Mouse (Mus musculus) hindbrain, embryonic 11.5 days (tissue): Measurements from ENCODE around the gene Dync1i2. TPM values are rescaled to one million over a fixed set of nuclear protein-coding genes. Genes with fewer than 3 reads are reported as not detected.
A peak's percentile ranks its signal among the peaks of the same experiment; 100 is the strongest.

Experiments used
- ATAC-seq: fragments of 200-750 bp; cut with Nextera tagmentation; 2 replicates; pipeline ENCODE4 v1.8.0; 2017; ENCODE audit warnings: mild to moderate bottlenecking, moderate TSS enrichment, moderate library complexity; ENCODE audit not compliant: low FRiP score
- DNase-seq: peaks from one replicate; pipeline ENCODE4 v3.0.0-alpha.2; 2015; ENCODE audit warnings: low spot score
- H3K27ac ChIP-seq: fragments of 300-500 bp; sonication (generic); 2 replicates; pipeline ENCODE4 v1.5.1; 2014; ENCODE audit warnings: mild to moderate bottlenecking, low read depth, low read length
- H3K27me3 ChIP-seq: fragments of 300-500 bp; sonication (generic); 2 replicates; pipeline ENCODE4 v1.6.1; 2014; ENCODE audit warnings: mild to moderate bottlenecking, low read length, moderate library complexity, mixed read lengths; ENCODE audit not compliant: control insufficient read depth, insufficient read depth
- H3K36me3 ChIP-seq: fragments of 300-500 bp; sonication (generic); 2 replicates; pipeline ENCODE4 v1.6.1; 2014; ENCODE audit warnings: mild to moderate bottlenecking, low read length, moderate library complexity, mixed read lengths; ENCODE audit not compliant: control insufficient read depth, insufficient read depth
- H3K4me1 ChIP-seq: fragments of 300-500 bp; sonication (generic); replicated peaks from 2 replicates; pipeline ENCODE4 v1.6.1; 2014; ENCODE audit warnings: low read length, mixed read lengths; ENCODE audit not compliant: control insufficient read depth, insufficient read depth
- H3K4me2 ChIP-seq: fragments of 300-500 bp; sonication (generic); replicated peaks from 2 replicates; pipeline ENCODE4 v1.6.1; 2014; ENCODE audit warnings: mild to moderate bottlenecking, low read depth, low read length
- H3K4me3 ChIP-seq: fragments of 300-500 bp; sonication (generic); 2 replicates; pipeline ENCODE4 v1.5.1; 2014; ENCODE audit warnings: low read depth, low read length
- H3K9ac ChIP-seq: fragments of 300-500 bp; sonication (generic); 2 replicates; pipeline ENCODE4 v1.6.1; 2014; ENCODE audit warnings: low read depth, low read length
- H3K9me3 ChIP-seq: fragments of 300-500 bp; sonication (generic); 2 replicates; pipeline ENCODE4 v1.6.1; 2016; ENCODE audit warnings: low read length; ENCODE audit not compliant: control insufficient read depth
- WGBS: fragments of 180-500 bp; shearing (Covaris S2); extraction: QIAGEN DNeasy Blood & Tissue Kit; methylation state at CpG from one replicate; pipeline ENCODE4 v1.1.7; 2014; 5-methylcytosine and 5-hydroxymethylcytosine counted together
- polyA plus RNA-seq: library from polyadenylated mRNA; unstranded; fragments of >200 nt; fragmentation: Nextera tagmentation; extraction: Ambion mirVana; gene quantifications from 2 replicates; pipeline ENCODE4 v1.2.1, GENCODE M21; 2014

The Dync1i2 gene
- polyA plus RNA-seq, 1 experiment from 2014 or later: 166 TPM

GRCm38 (mm10) chr2:71245416-71245815 is 33.9 kb downstream of the Dync1i2 start:
- Histone ChIP-seq H3K4me1 (no peaks in the 10 kb centered on the region; the same call in 1 of the 2 replicates), H3K27ac (0 out of 2 replicates have a peak overlapping the region, but pooled peaks have one; percentile 27), H3K4me2 (no peak overlapping the region), H3K9me3 (no peaks in the 10 kb centered on the region), H3K27me3 (no peaks in the 10 kb centered on the region), H3K36me3 (peaks cover 4% of the 10 kb centered on the region), H3K9ac (no peak overlapping the region), H3K4me3 (no peak overlapping the region)
- ATAC-seq: peak; percentile 65; the same call in 1 of the 2 replicates
- 73% methylated on average over 3 of the region's 3 CpGs for WGBS
- DNase-seq: peak; percentile 31

DNA sequence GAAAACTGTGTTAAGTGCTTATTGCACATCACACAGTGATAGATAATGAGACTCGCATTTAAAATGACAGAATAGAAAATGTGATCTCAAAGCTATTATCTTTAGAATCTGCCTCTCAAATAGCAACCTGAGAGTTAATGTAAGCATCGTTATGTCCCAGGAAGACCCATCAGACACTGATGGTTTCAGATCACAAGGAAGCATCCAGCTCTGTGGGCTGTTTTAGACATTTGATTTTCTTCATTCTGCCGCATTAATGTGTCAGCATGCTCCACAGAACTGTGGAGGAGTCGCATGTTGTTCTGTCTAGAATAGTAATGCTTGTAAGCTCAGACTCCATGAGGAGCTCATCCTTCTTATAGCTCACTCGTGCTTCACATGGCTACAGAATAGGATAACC is 34.6 kb downstream of the Dync1i2 start:
- ATAC-seq (no peak), DNase-seq (no peak)
- Histone ChIP-seq H3K36me3 (peaks cover 4% of the 10 kb centered on the region), H3K4me3 (no peak overlapping the region), H3K27me3 (no peaks in the 10 kb centered on the region), H3K4me2 (no peak overlapping the region), H3K9ac (no peak overlapping the region), H3K4me1 (no peaks in the 10 kb centered on the region; the same call in 1 of the 2 replicates), H3K27ac (no peak overlapping the region), H3K9me3 (no peaks in the 10 kb centered on the region)
- whole genome bisulfite sequencing: 89% methylated on average over 5 of the region's 5 CpGs

DNA sequence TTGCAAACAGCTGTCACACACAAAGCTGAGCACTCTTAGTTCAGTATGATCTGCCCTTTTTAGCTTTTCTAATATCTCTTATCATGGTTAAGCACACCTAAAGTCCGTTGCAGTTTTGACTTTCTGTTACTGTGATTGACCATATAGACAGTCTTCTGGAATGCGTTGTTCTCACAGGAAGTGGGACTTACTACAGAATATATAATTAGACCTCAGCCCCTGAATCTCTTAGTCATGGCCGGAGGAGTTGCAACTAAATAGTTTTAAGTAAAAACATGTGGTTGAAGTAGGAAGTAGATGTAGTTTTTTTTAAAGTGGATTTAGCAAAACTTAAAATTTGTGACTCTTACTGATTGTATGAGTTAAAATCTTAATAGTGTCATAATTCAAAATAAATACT is 36.6 kb downstream of the Dync1i2 start:
- WGBS: 90% methylated on average over 3 of the region's 3 CpGs
- no peak for DNase-seq
- Histone ChIP-seq H3K36me3 (peaks cover 4% of the 10 kb centered on the region), H3K9me3 (no peaks in the 10 kb centered on the region), H3K4me2 (no peak overlapping the region), H3K27ac (no peak overlapping the region), H3K4me1 (no peaks in the 10 kb centered on the region; the same call in 1 of the 2 replicates), H3K9ac (no peak overlapping the region), H3K4me3 (no peak overlapping the region), H3K27me3 (no peaks in the 10 kb centered on the region)
- no peak for ATAC-seq

DNA sequence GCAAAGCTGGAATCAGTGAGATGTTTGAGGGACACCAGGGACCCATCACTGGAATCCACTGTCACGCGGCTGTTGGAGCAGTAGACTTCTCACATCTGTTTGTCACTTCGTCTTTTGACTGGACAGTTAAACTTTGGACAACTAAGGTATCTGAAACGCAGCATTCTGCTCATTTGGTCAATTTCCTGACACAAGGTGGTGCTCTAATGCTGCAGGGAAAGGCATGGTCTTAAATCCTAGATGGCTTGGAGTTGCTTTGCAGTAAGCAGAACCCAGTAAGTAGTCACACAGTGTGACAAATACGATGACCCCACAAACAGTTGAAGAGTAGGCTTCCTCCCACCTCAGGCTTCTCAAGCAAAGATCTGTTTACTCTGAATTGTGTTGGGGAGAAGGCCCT is 39.3 kb downstream of the Dync1i2 start:
- Histone ChIP-seq H3K4me2 (no peak overlapping the region), H3K27me3 (no peaks in the 10 kb centered on the region), H3K36me3 (peaks cover 4% of the 10 kb centered on the region), H3K4me3 (no peak overlapping the region), H3K9me3 (no peaks in the 10 kb centered on the region), H3K4me1 (no peaks in the 10 kb centered on the region), H3K27ac (no peak overlapping the region), H3K9ac (no peak overlapping the region)
- 85% methylated on average over 5 of the region's 5 CpGs for WGBS
- ATAC-seq: no peak
- DNase-seq: no peak

DNA sequence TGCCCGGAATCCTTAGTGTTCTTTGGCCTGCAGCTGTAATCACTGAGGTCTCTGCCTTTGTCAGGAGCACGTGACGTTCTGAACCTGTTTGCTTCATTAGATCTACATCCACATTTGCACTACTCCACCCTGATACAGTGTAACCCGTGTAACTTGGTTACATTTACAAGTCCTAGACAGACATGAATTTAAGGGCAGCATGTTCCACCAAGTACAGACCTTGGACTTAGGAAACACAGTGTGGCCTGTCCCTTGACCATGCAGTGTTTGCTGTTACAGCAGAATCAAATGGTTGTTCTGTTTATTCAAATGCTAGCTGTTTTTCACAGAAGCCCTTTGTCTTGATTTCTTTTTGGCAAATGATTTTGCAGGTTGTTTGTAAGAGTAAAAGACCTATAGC is 43.3 kb downstream of the Dync1i2 start:
- no peaks in the 10 kb centered on the region for H3K4me1 ChIP-seq
- ATAC-seq: no peak
- H3K36me3 ChIP-seq: peaks cover 10% of the 10 kb centered on the region; the same call in 1 of the 2 replicates
- no peak overlapping the region for H3K9ac ChIP-seq
- H3K9me3 ChIP-seq: no peaks in the 10 kb centered on the region
- no peak overlapping the region for H3K4me2 ChIP-seq
- H3K4me3 ChIP-seq: no peak overlapping the region
- no peaks in the 10 kb centered on the region for H3K27me3 ChIP-seq
- no peak overlapping the region for H3K27ac ChIP-seq
- DNase-seq: no peak
- WGBS: 89% methylated on average over 4 of the region's 4 CpGs

- H3K9me3 ChIP-seq: no peaks in the 10 kb centered on the region
- no peak overlapping the region for H3K4me3 ChIP-seq
- no peaks in the 10 kb centered on the region for H3K4me1 ChIP-seq
- no peaks in the 10 kb centered on the region for H3K27me3 ChIP-seq
- H3K27ac ChIP-seq: no peak overlapping the region
- H3K9ac ChIP-seq: no peak overlapping the region
- ATAC-seq (no peak), DNase-seq (no peak)
- H3K36me3 ChIP-seq: peaks cover 14% of the 10 kb centered on the region; the same call in 1 of the 2 replicates
- H3K4me2 ChIP-seq: no peak overlapping the region
- 91% methylated on average over 7 of the region's 7 CpGs for WGBS
Measured at GRCm38 (mm10) chr2:71256581-71256980, 45.1 kb downstream of the Dync1i2 start.

- H3K36me3 ChIP-seq: 0 out of 2 replicates have a peak, but pooled peaks cover 4% of the 10 kb centered on the region
- H3K4me3 ChIP-seq: no peak overlapping the region
- no peaks in the 10 kb centered on the region for H3K9me3 ChIP-seq
- H3K4me2 ChIP-seq: no peak overlapping the region
- no peaks in the 10 kb centered on the region for H3K27me3 ChIP-seq
- H3K27ac ChIP-seq: no peak overlapping the region
- H3K9ac ChIP-seq: no peak overlapping the region
- 95% methylated on average over 20 of the region's 20 CpGs for WGBS
- DNase-seq (no peak), ATAC-seq (no peak)
- H3K4me1 ChIP-seq: no peaks in the 10 kb centered on the region
Measured at GRCm38 (mm10) chr2:71264585-71264984, 53.1 kb downstream of the Dync1i2 start.

DNA sequence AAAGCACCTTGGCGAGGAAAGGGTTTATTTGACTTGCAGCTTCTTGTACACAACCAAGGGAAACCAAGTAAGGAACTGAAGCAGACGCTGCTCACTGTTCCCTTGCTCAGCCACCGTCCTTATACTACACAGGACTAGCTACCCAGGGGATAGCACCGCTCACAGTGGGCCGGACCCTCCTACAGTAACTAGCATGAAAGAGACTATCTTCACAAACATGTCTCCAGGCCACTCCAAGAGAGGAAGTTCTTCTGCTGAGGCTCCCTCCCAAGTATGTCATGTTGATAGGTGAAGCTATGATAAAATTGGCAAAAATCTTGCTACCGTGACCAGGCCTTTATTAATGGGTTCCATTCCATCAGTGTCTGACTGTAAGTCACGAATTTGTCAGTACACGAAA is 57.2 kb downstream of the Dync1i2 start:
- Histone ChIP-seq H3K4me3 (no peak overlapping the region), H3K4me1 (no peaks in the 10 kb centered on the region), H3K4me2 (no peak overlapping the region), H3K36me3 (no peaks in the 10 kb centered on the region), H3K27ac (no peak overlapping the region), H3K9ac (no peak overlapping the region), H3K9me3 (no peaks in the 10 kb centered on the region), H3K27me3 (no peaks in the 10 kb centered on the region)
- DNase-seq (no peak), ATAC-seq (no peak)
- 95% methylated on average over 8 of the region's 8 CpGs for WGBS

GRCm38 (mm10) chr2:71269332-71269731 is 57.8 kb downstream of the Dync1i2 start:
- H3K9me3 ChIP-seq: no peaks in the 10 kb centered on the region
- H3K27me3 ChIP-seq: no peaks in the 10 kb centered on the region
- no peak overlapping the region for H3K4me2 ChIP-seq
- H3K4me3 ChIP-seq: no peak overlapping the region
- no peaks in the 10 kb centered on the region for H3K4me1 ChIP-seq
- no peaks in the 10 kb centered on the region for H3K36me3 ChIP-seq
- 71% methylated on average over 1 of the region's 1 CpGs for WGBS
- no peak overlapping the region for H3K27ac ChIP-seq
- no peak for DNase-seq
- no peak for ATAC-seq
- H3K9ac ChIP-seq: no peak overlapping the region
